Mouse (Mus musculus) megakaryocyte, embryonic 14.5 days (primary cell): ENCODE measurements around the gene Arpc5l. TPM values are rescaled to one million over a fixed set of nuclear protein-coding genes. Genes with fewer than 3 reads are reported as not detected.

Experiments
- H3K27me3 ChIP-seq: replicated peaks from 2 replicates; pipeline ENCODE3; 2012; ENCODE audit warnings: inconsistent platforms
- H3K36me3 ChIP-seq: replicated peaks from 2 replicates; pipeline ENCODE3; 2012; ENCODE audit warnings: low read length, inconsistent platforms, mixed read lengths
- H3K4me1 ChIP-seq: 2 replicates; pipeline ENCODE4 v1.6.1; 2012; ENCODE audit warnings: inconsistent platforms
- H3K4me3 ChIP-seq: replicated peaks from 2 replicates; pipeline ENCODE3; 2012; ENCODE audit warnings: moderate library complexity, mild to moderate bottlenecking, inconsistent platforms
- H3K9me3 ChIP-seq: 2 replicates; pipeline ENCODE4 v1.6.1; 2012; ENCODE audit warnings: inconsistent platforms
- FLI1 ChIP-seq: IDR thresholded peaks from 2 replicates; pipeline ENCODE4 v1.6.1; 2012; ENCODE audit warnings: low read length, inconsistent platforms, mixed read lengths
- GATA1 ChIP-seq: IDR thresholded peaks from 3 replicates; pipeline ENCODE4 v1.6.1; 2012; ENCODE audit warnings: mixed read lengths, low read length, inconsistent platforms, borderline replicate concordance
- polyA plus RNA-seq: library from polyadenylated mRNA; stranded (reverse); fragments of >175 nt; gene quantifications from 2 replicates; pipeline ENCODE4 v1.2.3, GENCODE M21; 2012; ENCODE audit warnings: low replicate concordance; ENCODE audit not compliant: insufficient read depth

Gene Arpc5l
- polyA plus RNA-seq, 1 experiment = 83.7 TPM

DNA sequence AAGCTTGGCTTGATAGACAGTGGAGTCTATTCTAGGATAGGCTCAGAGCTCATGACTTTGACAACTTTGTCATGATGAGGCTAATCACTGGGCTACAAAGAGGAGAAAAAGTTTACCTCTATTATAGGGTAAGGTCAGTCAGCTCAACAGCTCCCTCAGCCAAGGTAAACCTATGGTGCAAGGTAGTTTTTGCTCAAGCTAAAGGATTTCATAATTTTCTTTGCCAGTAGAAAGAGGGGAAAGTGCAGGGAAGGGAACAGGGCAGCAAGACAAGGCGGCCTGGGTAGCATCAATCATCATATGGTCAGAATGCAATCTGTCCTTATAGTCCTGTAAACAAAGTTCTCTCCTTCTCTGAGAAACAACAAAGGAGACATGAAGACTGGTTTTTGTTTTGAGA, 35.1 kb downstream of the Arpc5l start:
- H3K36me3 ChIP-seq = peaks cover 85% of the 10 kb centered on the region
- no peak for TF ChIP-seq GATA1
- no peaks in the 10 kb centered on the region for H3K4me1 ChIP-seq
- H3K9me3 ChIP-seq = no peaks in the 10 kb centered on the region
- H3K4me3 ChIP-seq = no peak overlapping the region
- no peaks in the 10 kb centered on the region for H3K27me3 ChIP-seq

DNA sequence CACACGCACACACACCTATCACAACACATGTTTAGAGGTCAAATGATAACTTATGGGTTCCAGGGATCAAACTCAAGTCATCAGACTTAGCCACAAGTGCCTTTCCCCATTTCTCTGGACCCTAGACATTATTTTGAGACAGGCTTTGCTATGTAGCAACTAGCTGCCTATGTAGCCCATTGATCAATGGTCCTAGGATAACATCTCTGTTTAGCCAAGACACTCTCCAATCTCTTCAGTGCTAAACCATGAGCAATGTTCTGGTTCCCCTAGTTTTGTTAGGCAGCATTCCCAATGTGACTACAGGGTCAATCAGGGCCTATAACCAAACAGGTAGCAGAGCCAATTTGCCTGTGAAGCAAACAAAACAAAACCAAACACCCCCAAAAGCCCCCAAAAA, 43.4 kb downstream of the Arpc5l start:
- Histone ChIP-seq H3K9me3 (no peaks in the 10 kb centered on the region), H3K36me3 (peaks cover 92% of the 10 kb centered on the region), H3K4me1 (no peaks in the 10 kb centered on the region), H3K4me3 (no peak overlapping the region), H3K27me3 (no peaks in the 10 kb centered on the region)
- no peak for TF ChIP-seq GATA1
- no peak for TF ChIP-seq FLI1

DNA sequence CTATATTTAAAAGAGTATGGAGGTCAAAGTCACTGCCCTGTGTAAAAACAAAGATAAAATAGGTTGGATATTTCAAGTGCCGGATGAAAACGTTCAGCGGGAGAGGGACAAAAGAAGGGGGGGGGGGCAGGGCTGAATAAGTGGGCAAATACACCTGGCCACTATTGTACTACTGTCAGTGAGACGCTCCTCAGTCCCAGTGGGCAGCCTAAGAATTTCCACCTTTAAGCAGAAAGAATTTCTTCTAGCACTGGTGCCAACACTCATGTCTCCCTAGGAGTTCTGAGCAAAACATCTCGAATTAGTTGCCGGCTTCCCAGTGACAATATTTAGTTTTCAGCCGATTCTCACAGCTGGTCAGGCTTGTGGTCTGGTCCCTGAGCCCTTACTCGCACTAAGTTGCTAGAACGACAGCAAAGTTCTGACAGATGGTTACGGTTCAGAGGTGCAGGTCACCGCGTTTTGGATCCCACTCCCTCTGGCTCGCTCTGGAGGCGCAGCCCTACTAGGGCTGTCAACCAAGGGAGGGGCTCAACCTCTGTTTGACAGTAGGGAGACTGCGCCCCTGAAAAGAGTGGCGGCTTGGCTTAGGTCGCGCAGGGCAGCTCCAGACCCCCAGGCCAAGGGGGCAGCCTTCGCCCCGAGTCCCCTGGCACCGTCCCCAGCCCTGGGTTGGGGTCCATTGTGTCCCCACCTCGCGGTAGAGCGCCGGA, 59.7 kb downstream of the Arpc5l start:
- peak overlapping the region; percentile 99 for H3K4me3 ChIP-seq
- TF ChIP-seq GATA1 = no peak
- TF ChIP-seq FLI1 = no peak
- H3K9me3 ChIP-seq = no peaks in the 10 kb centered on the region
- H3K36me3 ChIP-seq = peaks cover 32% of the 10 kb centered on the region
- peaks cover 26% of the 10 kb centered on the region for H3K4me1 ChIP-seq
- H3K27me3 ChIP-seq = no peaks in the 10 kb centered on the region

Other genes starting within 250 kb of the Arpc5l start
- gene Nr6a1, start 77.7 kb upstream of the Arpc5l start, polyA plus RNA-seq = 0.25 TPM in 1 of 2 replicates, not detected in the other
- not detected in 2 replicates for gene Olfml2a, start 73.4 kb upstream of the Arpc5l start, polyA plus RNA-seq
- 0.44 TPM in 1 of 2 replicates, not detected in the other for gene Wdr38, start 7.9 kb upstream of the Arpc5l start, polyA plus RNA-seq
- 34.1 and 180 TPM in 2 replicates for gene Rpl35, start 276 bp downstream of the Arpc5l start, polyA plus RNA-seq
- gene Golga1, start 60.2 kb downstream of the Arpc5l start, polyA plus RNA-seq = 0.32 TPM in 1 of 2 replicates, not detected in the other
- gene Scai, start 185.4 kb downstream of the Arpc5l start, polyA plus RNA-seq = 7.7 and 11.9 TPM in 2 replicates
- 3.3 and 7.0 TPM in 2 replicates for gene Ppp6c, start 221.1 kb downstream of the Arpc5l start, polyA plus RNA-seq